Mouse (Mus musculus) kidney, postnatal 10 days (tissue): ENCODE data around the gene Prr15.

ENCODE experiments used
- DNase-seq: peaks from one replicate; pipeline ENCODE4 v3.0.0; 2021; ENCODE audit warnings: mixed read lengths

Prr15 gene

GRCm38 (mm10) chr6:54332203-54332602 is 6.6 kb downstream of the Prr15 start:
- peak; percentile 11 for DNase-seq

GRCm38 (mm10) chr6:54333116-54333651 is 7.5 kb downstream of the Prr15 start:
- peak; percentile 17 for DNase-seq

DNA sequence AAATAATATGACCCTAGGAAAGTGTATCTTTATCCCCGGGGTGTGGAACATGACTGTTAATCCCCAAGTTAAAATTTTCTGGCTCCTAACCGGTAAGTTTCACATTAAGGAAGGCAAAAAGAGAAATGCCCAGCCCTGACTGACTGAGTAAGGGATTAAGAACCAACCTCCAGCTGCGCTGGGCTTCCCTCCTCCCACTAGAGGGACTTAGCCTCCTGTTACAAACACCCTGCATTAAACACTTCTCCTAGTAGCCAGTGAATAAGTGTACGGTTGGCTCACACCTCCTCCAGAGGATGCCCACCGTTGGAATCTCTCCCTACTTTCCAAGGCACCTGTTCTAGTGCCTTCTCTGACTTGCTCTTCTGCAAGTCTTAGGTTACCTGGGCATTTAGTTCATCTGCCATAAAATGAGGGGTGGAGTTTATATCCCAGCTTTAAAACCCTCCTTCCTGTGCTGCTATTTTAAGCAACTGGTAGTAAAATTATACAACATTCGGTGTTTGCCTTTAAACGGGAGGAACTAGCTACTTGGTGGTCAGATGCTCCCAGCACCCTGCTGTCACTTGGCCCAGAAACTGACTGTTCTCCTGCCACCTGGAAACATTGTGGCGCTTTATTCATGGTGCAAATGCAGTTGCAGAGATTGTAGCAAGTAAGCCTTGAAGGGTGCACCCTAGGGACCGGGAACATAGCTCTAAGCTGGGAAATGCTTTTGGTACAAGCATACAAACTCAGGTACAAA is 8.2 kb downstream of the Prr15 start:
- peak; percentile 23 for DNase-seq

- DNase-seq, result no peak
Observed at GRCm38 (mm10) chr6:54337321-54337720, 11.7 kb downstream of the Prr15 start.

DNA sequence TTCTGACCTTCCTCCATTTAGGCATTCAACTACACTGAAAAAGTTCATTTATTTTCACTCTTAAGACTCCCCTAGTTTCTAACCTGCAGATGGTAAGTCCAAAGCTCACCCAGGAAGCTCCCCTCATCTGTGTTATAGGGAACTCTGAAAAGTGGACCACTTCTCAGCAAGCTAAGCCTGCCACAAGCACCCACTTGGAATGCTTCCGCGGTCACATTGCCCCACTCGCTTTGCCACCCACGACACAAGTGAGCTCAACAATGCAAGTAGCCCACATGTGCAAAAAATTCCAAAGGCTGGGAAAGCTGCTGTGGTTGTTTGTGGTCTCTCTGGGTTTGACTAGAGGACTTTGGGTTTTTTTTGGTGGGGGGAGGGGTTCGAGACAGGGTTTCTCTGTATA is 15.5 kb downstream of the Prr15 start:
- no peak for DNase-seq

DNA sequence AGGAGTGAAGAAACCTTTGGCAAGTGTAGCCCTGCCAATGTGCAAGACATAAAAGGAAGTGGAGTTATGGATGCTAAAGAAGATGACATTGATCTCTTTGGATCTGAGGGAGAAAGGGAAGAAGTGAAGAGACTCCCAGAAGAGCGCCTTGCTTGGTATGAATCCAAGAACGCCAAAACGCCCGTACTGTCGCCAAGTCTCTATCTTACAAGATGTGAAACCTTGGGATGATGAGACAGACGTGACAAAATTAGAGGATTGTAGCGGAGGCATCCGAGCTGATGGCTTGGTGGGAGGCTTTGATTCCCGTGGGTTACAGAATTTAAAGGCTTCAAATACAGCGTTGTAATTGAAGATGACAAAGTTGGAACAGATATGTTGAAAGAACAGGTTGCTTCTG is 16.6 kb downstream of the Prr15 start:
- no peak for DNase-seq

GRCm38 (mm10) chr6:54351860-54352259 is 26.2 kb downstream of the Prr15 start:
- DNase-seq, result no peak

DNA sequence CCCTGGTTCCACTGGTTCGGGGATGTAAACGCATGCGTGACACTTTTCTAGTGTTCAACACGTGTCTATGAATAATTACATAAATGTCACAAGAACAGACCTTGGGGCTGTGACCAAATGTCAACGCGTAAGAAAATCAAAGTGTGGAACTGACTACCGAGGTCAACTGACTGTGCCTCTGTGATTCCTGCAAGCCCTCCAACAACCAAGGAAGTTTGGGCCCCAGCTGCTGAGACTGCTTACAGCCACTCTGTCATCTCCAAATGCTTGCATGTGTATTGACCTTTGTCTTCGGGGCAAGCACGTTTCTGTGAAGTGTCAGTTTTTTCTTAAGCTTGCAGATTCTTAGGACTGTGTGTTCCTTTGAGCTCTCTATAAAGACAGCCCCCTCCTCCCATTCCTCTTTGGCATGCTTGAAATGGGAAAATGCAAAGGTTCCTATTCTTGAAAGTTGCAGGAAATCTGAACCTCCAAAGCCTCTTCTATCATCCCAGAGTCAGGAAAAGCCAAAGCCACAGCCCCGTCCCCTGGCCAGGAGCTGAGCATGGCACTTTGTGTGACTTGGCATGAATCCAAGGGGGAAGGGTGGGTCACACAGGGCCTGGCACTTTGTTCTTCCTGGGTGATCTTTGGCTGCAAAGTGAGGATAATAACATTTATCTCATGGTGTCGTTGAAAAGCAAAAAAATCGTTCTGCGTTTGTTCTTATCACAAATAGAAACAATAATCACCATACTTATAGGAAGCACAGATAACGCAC is 27.5 kb downstream of the Prr15 start:
- peak; percentile 44 for DNase-seq

DNA sequence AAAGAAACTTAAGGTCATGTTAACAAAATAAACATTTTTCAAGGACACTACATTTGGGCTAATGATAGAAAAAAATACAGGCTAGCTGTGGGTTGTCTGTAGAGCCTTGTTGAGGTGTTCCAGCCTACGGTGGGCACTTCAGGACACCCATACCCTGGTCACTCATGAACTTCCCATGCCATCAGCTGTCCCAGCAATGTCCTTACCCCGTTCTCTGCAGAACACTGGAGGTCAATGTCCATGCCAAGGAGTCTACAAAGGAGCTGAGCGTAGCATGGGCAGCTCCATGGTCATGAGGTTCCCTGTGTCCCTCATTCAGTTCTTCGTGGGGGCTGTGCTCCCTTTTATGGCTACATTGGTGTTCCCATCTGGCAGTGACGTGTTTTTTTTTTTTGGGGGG is 28.1 kb downstream of the Prr15 start:
- no peak for DNase-seq

GRCm38 (mm10) chr6:54355626-54356025 is 30.0 kb downstream of the Prr15 start:
- DNase-seq, result no peak

DNA sequence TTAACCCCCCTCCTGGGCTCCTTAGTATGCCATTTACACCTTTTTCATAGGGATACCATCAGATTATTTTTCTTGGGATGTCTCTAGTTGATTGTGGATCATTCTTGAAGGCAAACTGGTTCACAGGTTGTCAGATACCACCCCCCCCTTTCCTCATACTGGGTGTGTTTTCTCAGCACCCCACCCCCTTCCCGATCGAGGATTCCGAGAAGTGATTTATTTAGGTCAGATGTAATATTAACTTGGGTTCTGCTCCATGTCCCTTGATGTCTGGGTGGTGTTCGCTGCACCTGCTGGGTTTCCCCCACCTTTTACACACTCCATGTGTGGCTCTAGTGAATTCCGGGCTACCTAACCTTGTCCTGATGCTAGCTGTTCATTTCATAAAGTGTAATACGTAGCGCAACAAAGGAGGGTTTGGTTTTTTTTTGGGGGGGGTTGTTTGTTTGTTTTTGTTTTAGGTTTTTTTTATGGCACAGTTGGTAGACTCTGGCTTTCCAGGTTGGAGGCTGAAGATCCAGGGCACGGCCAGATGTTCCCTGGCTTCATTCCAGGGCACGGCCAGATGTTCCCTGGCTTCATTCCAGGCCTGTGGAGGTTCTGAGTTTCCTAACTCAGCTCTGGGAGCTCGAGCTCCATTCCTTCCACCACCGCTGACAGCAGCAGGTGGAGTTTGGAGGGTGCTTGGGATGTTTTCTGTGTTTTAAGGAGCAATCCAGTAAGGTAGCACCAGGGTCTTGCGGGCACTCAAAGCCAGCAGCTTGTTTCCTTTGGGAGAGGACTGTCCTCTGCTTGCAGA is 37.1 kb downstream of the Prr15 start:
- DNase-seq, result peak; percentile 34

DNA sequence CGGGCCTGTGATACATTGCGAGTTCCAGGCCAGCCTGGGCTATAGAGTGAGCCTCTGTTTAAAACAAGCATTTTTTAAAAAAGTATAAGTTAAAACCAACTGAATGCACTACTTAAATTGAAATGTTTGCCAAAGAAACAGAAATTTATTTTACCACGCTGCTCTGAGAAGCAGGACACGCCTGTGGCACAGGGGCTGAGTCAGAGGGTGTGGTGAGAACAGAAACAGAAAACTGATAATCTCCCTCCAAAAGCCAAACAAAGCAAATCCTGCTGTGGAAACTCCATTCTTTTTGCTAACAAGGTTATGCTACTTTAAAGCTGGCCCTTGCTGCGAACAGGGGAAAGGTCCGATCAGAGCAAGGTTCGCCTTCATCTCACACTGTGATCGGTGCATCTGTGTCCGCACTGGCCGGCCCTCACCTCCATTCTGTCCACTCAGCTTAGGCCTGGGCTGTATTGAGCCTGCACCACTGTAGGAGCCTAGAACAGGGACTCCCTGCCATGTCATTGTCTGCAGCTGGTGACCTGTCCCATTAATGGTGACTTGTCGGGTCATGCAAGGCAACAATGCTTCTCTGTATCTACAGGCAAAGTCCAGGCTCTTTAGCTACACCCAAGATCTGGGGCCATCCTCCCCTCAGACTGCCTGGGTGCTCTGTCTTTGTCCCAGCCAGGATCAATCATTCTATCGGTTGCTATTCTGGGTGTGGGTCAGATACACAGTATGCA is 38.9 kb downstream of the Prr15 start:
- no peak for DNase-seq

- no peak for DNase-seq
Observed at GRCm38 (mm10) chr6:54366607-54367006, 41.0 kb downstream of the Prr15 start.

DNA sequence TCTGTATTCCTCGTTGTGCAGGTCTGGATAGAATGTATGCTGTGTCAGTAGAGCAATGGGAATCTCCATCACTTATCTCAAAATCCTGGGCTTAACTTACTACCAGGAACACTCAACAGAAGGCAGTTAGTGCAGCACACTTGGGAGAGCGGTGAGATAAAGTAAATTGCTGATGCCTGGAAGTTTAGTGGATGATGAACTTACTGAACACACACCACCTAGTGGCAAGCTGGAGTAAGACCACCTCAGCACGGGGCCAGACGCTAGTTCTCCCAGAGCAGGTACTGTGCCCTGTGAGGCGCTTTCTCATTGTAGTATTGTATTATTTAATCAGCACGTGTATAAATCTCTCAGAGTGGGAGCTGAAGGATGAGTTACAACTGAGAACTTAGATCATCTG is 42.4 kb downstream of the Prr15 start:
- DNase-seq, result peak; percentile 70

DNA sequence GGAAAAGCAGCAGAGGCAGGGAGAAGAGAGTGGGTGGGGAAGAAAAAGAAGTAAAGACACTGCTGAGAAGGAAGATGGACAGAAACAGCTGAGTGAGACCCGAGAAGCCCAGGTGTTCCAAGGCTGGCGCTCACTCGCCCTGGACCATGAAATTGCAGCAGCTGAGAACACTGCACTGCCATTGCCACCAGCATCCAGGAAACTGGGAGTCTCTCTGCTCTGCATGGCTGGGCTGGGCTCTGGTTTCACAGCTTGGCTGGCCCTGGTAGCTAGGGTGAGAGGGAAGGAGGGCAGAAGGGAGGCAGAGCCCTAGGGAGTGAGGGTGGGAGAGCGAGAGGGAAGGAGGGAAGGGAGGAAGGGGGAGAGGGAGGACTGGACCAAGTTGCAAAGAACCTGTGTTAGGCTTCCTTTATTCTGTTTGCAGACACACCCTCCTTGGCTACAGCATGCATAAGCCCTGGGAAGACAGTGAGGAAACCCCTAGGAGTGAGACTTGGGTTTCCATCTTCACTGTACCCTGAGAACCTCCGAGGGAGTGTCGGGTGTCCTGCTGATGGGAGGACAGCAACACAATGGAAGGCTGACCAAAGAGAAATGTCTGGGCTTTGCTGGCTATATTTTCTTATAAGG is 44.4 kb downstream of the Prr15 start:
- no peak for DNase-seq

- DNase-seq, result no peak
Observed at GRCm38 (mm10) chr6:54371874-54372273, 46.2 kb downstream of the Prr15 start.

- no peak for DNase-seq
Observed at GRCm38 (mm10) chr6:54379356-54379755, 53.7 kb downstream of the Prr15 start.
